Mouse (Mus musculus): ENCODE measurements around the gene Gna13. TPM values are rescaled to one million over a fixed set of nuclear protein-coding genes. Genes with fewer than 3 reads are reported as not detected.
A peak's percentile ranks its signal among the peaks of the same experiment; 100 is the strongest.

Gna13 gene
- polyA plus RNA-seq, 1 experiment, result 4.0 TPM

DNA sequence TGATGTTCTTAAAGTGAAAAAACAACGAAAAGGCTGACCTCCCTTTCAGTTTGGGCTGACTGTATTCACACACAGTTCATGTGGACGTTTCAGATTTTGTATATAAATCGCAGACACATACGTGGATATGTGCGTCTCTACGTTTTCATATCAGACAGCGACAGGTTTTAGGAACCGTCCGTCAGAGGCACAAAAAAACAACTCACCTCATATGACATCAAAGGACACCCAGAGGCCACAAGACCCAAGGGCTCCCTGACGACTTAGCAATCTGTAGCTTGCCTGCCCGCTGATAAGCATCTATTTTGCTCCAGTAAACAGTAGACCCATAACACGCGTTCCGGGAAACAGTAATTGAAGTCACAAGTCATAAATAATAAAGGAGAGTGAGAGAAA is 57.9 kb downstream of the Gna13 start:
- H3K36me3 ChIP-seq (ENCODE audit: control insufficient read depth), result no peaks in the 10 kb centered on the region
- peaks cover 4% of the 10 kb centered on the region for H3K9me3 ChIP-seq (ENCODE audit: control insufficient read depth, low read length)
- TF ChIP-seq TAL1 (IDR thresholded peaks at IDR 0.05; ENCODE audit: low read length) (no peak), GATA1 (IDR thresholded peaks at IDR 0.05; ENCODE audit: low read length) (no peak)
- H3K4me1 ChIP-seq (ENCODE audit: control insufficient read depth), result peaks cover 11% of the 10 kb centered on the region
- no peak overlapping the region for H3K4me3 ChIP-seq (replicated peaks)
- H3K27me3 ChIP-seq (ENCODE audit: control insufficient read depth), result peaks cover 6% of the 10 kb centered on the region

GRCm38 (mm10) chr11:109421205-109421604 is 58.6 kb downstream of the Gna13 start:
- no peaks in the 10 kb centered on the region for H3K36me3 ChIP-seq (ENCODE audit: control insufficient read depth)
- peaks cover 4% of the 10 kb centered on the region for H3K9me3 ChIP-seq (ENCODE audit: control insufficient read depth, low read length)
- H3K4me3 ChIP-seq (replicated peaks), result no peak overlapping the region
- peaks cover 6% of the 10 kb centered on the region for H3K27me3 ChIP-seq (ENCODE audit: control insufficient read depth)
- TF ChIP-seq GATA1 (IDR thresholded peaks at IDR 0.05; ENCODE audit: low read length) (no peak), TAL1 (IDR thresholded peaks at IDR 0.05; ENCODE audit: low read length) (no peak)
- peaks cover 16% of the 10 kb centered on the region for H3K4me1 ChIP-seq (ENCODE audit: control insufficient read depth)

GRCm38 (mm10) chr11:109422263-109422662 is 59.6 kb downstream of the Gna13 start:
- Histone ChIP-seq H3K36me3 (ENCODE audit: control insufficient read depth) (no peaks in the 10 kb centered on the region), H3K9me3 (ENCODE audit: control insufficient read depth, low read length) (peaks cover 4% of the 10 kb centered on the region), H3K4me1 (ENCODE audit: control insufficient read depth) (peaks cover 26% of the 10 kb centered on the region), H3K4me3 (replicated peaks) (no peak overlapping the region), H3K27me3 (ENCODE audit: control insufficient read depth) (peaks cover 6% of the 10 kb centered on the region)
- TF ChIP-seq TAL1 (IDR thresholded peaks at IDR 0.05; ENCODE audit: low read length), result no peak
- no peak for TF ChIP-seq GATA1 (IDR thresholded peaks at IDR 0.05; ENCODE audit: low read length)

DNA sequence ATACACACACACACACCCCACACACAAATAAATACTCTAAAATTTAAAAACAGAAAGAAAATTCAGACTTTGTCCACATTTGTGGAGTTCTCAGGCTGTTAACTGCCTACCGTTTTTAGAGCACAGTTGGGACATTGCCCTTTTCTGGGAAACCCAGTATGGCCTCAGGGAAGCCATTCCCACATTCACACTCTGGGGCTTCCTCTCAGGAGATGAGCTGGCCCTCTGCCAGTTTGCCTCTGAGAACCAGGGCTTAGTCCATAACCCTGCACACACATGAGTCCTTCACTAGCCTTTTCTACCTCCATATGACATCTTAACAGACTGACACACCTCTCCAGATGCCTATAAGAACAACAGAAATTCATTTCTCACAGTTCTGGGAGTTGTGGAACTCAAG is 60.7 kb downstream of the Gna13 start:
- H3K9me3 ChIP-seq (ENCODE audit: control insufficient read depth, low read length), result peaks cover 4% of the 10 kb centered on the region
- peaks cover under 1% of the 10 kb centered on the region; the same call in 1 of the 2 replicates for H3K36me3 ChIP-seq (ENCODE audit: control insufficient read depth)
- H3K4me3 ChIP-seq (replicated peaks), result no peak overlapping the region
- peaks cover 6% of the 10 kb centered on the region for H3K27me3 ChIP-seq (ENCODE audit: control insufficient read depth)
- H3K4me1 ChIP-seq (ENCODE audit: control insufficient read depth), result peaks cover 28% of the 10 kb centered on the region
- no peak for TF ChIP-seq TAL1 (IDR thresholded peaks at IDR 0.05; ENCODE audit: low read length)
- no peak for TF ChIP-seq GATA1 (IDR thresholded peaks at IDR 0.05; ENCODE audit: low read length)

GRCm38 (mm10) chr11:109425392-109426271 is 63.0 kb downstream of the Gna13 start, which contains the start of gene Amz2:
Gene Amz2, plus strand, starts transcription at chr11:109425946.
- H3K9me3 ChIP-seq (ENCODE audit: control insufficient read depth, low read length), result peaks cover 4% of the 10 kb centered on the region
- TF ChIP-seq GATA1 (IDR thresholded peaks at IDR 0.05; ENCODE audit: low read length) (no peak), TAL1 (IDR thresholded peaks at IDR 0.05; ENCODE audit: low read length) (no peak)
- peak within 1 kb of the TSS; percentile 92 for H3K4me3 ChIP-seq (replicated peaks)
- H3K4me1 ChIP-seq (ENCODE audit: control insufficient read depth), result peaks cover 24% of the 10 kb centered on the region
- H3K36me3 ChIP-seq (ENCODE audit: control insufficient read depth), result peaks cover 24% of the 10 kb centered on the region
- H3K27me3 ChIP-seq (ENCODE audit: control insufficient read depth), result no peaks in the 10 kb centered on the region

GRCm38 (mm10) chr11:109426272-109426586 is 63.6 kb downstream of the Gna13 start:
- no peak for TF ChIP-seq TAL1 (IDR thresholded peaks at IDR 0.05; ENCODE audit: low read length)
- no peak for TF ChIP-seq GATA1 (IDR thresholded peaks at IDR 0.05; ENCODE audit: low read length)
- H3K4me1 ChIP-seq (ENCODE audit: control insufficient read depth), result peaks cover 24% of the 10 kb centered on the region
- peak overlapping the region; percentile 92 for H3K4me3 ChIP-seq (replicated peaks)
- peaks cover 4% of the 10 kb centered on the region for H3K9me3 ChIP-seq (ENCODE audit: control insufficient read depth, low read length)
- H3K36me3 ChIP-seq (ENCODE audit: control insufficient read depth), result peaks cover 28% of the 10 kb centered on the region
- no peaks in the 10 kb centered on the region for H3K27me3 ChIP-seq (ENCODE audit: control insufficient read depth)

GRCm38 (mm10) chr11:109427353-109427752 is 64.7 kb downstream of the Gna13 start:
- H3K4me3 ChIP-seq (replicated peaks), result no peak overlapping the region
- H3K27me3 ChIP-seq (ENCODE audit: control insufficient read depth), result no peaks in the 10 kb centered on the region
- peaks cover 35% of the 10 kb centered on the region for H3K36me3 ChIP-seq (ENCODE audit: control insufficient read depth)
- peaks cover 1% of the 10 kb centered on the region; the same call in 1 of the 2 replicates for H3K9me3 ChIP-seq (ENCODE audit: control insufficient read depth, low read length)
- H3K4me1 ChIP-seq (ENCODE audit: control insufficient read depth), result peaks cover 24% of the 10 kb centered on the region
- TF ChIP-seq TAL1 (IDR thresholded peaks at IDR 0.05; ENCODE audit: low read length), result no peak
- no peak for TF ChIP-seq GATA1 (IDR thresholded peaks at IDR 0.05; ENCODE audit: low read length)

DNA sequence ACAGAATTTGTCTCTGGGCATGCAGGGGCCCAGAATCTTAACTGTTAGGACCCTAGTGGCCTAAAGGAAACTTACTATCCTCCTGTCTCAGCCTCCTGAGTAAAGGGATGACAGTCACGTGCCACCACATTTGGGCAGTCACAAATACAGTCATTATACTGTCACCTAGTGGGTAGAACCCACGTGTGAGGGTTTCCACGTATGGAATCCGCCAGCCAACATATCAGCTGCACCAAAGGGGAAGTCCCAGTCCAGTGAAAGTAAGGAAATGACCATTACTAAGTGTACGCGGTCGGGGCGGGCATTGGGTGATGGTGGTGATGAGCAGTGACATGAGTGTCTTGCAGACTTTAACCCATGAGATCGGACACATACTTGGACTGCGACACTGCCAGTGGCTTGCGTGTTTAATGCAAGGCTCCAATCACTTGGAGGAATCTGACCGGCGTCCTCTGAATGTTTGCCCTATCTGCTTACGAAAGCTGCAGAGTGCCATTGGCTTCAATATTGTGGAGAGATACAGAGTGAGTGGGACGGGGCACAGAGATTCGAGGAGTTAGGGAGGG is 71.7 kb downstream of the Gna13 start:
- Histone ChIP-seq H3K27me3 (ENCODE audit: control insufficient read depth) (no peaks in the 10 kb centered on the region), H3K4me3 (replicated peaks) (no peak overlapping the region), H3K36me3 (ENCODE audit: control insufficient read depth) (peaks cover 68% of the 10 kb centered on the region), H3K9me3 (ENCODE audit: control insufficient read depth, low read length) (no peaks in the 10 kb centered on the region), H3K4me1 (ENCODE audit: control insufficient read depth) (peaks cover 6% of the 10 kb centered on the region)
- TF ChIP-seq GATA1 (IDR thresholded peaks at IDR 0.05; ENCODE audit: low read length) (no peak), TAL1 (IDR thresholded peaks at IDR 0.05; ENCODE audit: low read length) (no peak)

- no peak for TF ChIP-seq GATA1 (IDR thresholded peaks at IDR 0.05; ENCODE audit: low read length)
- TF ChIP-seq TAL1 (IDR thresholded peaks at IDR 0.05; ENCODE audit: low read length), result no peak
- no peak overlapping the region for H3K4me3 ChIP-seq (replicated peaks)
- peaks cover 29% of the 10 kb centered on the region for H3K4me1 ChIP-seq (ENCODE audit: control insufficient read depth)
- peaks cover 5% of the 10 kb centered on the region for H3K27me3 ChIP-seq (ENCODE audit: control insufficient read depth)
- no peaks in the 10 kb centered on the region for H3K9me3 ChIP-seq (ENCODE audit: control insufficient read depth, low read length)
- H3K36me3 ChIP-seq (ENCODE audit: control insufficient read depth), result peaks cover 47% of the 10 kb centered on the region
Measured at GRCm38 (mm10) chr11:109436889-109437288, 74.3 kb downstream of the Gna13 start.
